Mouse (Mus musculus): ENCODE data around the gene Cd3d. TPM values are rescaled to one million over a fixed set of nuclear protein-coding genes. Genes with fewer than 3 reads are reported as not detected.

Cd3d gene
- polyA plus RNA-seq, 1 experiment from 2014 or later, result not detected

DNA sequence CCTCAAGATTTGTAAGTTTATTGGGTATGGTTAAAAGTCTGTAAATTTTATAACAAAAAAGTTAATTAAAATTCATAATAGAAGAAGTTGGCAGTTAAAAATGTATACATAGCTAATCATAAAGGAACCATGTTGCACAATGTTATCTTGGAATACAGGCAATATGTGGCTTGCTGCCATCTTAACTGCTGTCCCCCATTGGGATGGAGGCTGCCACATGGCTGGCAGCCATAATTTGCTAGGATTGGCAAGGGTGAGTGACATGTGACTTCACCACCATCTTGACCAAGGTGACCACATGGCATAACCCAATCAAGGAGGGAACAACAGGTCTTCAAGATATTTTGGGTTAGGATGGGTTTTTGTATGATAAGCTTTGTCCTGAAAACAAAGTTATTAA, 10.7 kb downstream of the Cd3d start:
- Histone ChIP-seq H3K4me3 (replicated peaks) (no peak overlapping the region), H3K4me1 (replicated peaks) (no peaks in the 10 kb centered on the region), H3K27ac (no peak overlapping the region), H3K4me2 (no peak overlapping the region), H3K36me3 (no peaks in the 10 kb centered on the region), H3K9me3 (no peaks in the 10 kb centered on the region), H3K27me3 (no peaks in the 10 kb centered on the region), H3K9ac (replicated peaks) (no peak overlapping the region)
- ATAC-seq (ENCODE audit: insufficient number of reproducible peaks, insufficient read depth, low FRiP score, low TSS enrichment, low read depth), result no peak

GRCm38 (mm10) chr9:44993268-44993667, 11.7 kb downstream of the Cd3d start:
- WGBS, result 93% methylated on average over 2 of the region's 2 CpGs
- H3K27ac ChIP-seq, result no peak overlapping the region
- no peaks in the 10 kb centered on the region for H3K9me3 ChIP-seq
- no peaks in the 10 kb centered on the region for H3K36me3 ChIP-seq
- no peaks in the 10 kb centered on the region for H3K27me3 ChIP-seq
- H3K4me2 ChIP-seq, result no peak overlapping the region
- no peak for ATAC-seq (ENCODE audit: insufficient number of reproducible peaks, insufficient read depth, low FRiP score, low TSS enrichment, low read depth)
- no peak overlapping the region for H3K4me3 ChIP-seq (replicated peaks)
- H3K4me1 ChIP-seq (replicated peaks), result no peaks in the 10 kb centered on the region
- no peak overlapping the region for H3K9ac ChIP-seq (replicated peaks)

DNA sequence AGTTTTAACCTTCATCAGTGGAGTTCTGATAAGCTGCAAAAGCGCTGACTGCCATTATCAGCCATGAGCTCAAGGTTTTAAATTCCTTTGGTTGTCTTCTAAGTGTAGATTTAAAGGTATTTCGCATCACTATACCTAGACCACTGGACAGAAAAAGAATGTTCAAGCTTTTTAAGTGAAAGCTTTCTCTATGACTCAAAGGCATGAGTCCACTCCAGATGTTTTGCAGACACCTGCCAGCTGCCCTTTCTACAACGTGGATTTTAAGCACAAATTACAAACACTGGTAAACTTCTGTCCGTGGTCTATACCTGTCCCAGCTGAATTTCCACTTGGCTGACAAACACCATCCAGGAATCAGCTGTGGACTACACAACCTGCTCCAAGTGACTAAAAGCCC, 13.4 kb downstream of the Cd3d start:
- no peaks in the 10 kb centered on the region for H3K4me1 ChIP-seq (replicated peaks)
- H3K4me2 ChIP-seq, result no peak overlapping the region
- no peak overlapping the region for H3K4me3 ChIP-seq (replicated peaks)
- no peaks in the 10 kb centered on the region for H3K9me3 ChIP-seq
- H3K27ac ChIP-seq, result no peak overlapping the region
- 76% methylated on average over 4 of the region's 4 CpGs for WGBS
- no peak overlapping the region for H3K9ac ChIP-seq (replicated peaks)
- H3K36me3 ChIP-seq, result no peaks in the 10 kb centered on the region
- ATAC-seq (ENCODE audit: insufficient number of reproducible peaks, insufficient read depth, low FRiP score, low TSS enrichment, low read depth), result no peak
- H3K27me3 ChIP-seq, result 0 out of 2 replicates have a peak, but pooled peaks cover 2% of the 10 kb centered on the region

- H3K4me1 ChIP-seq (replicated peaks), result no peaks in the 10 kb centered on the region
- H3K9me3 ChIP-seq, result no peaks in the 10 kb centered on the region
- H3K4me3 ChIP-seq (replicated peaks), result no peak overlapping the region
- H3K9ac ChIP-seq (replicated peaks), result no peak overlapping the region
- ATAC-seq (ENCODE audit: insufficient number of reproducible peaks, insufficient read depth, low FRiP score, low TSS enrichment, low read depth), result no peak
- H3K27ac ChIP-seq, result no peak overlapping the region
- H3K4me2 ChIP-seq, result no peak overlapping the region
- H3K27me3 ChIP-seq, result peaks cover 2% of the 10 kb centered on the region; the same call in 1 of the 2 replicates
- WGBS, result 94% methylated on average over 7 of the region's 7 CpGs
- no peaks in the 10 kb centered on the region for H3K36me3 ChIP-seq
Observed at GRCm38 (mm10) chr9:44996590-44996989, 15.0 kb downstream of the Cd3d start.

- H3K36me3 ChIP-seq, result no peaks in the 10 kb centered on the region
- H3K4me2 ChIP-seq, result no peak overlapping the region
- H3K27ac ChIP-seq, result no peak overlapping the region
- H3K4me1 ChIP-seq (replicated peaks), result no peaks in the 10 kb centered on the region
- no peak overlapping the region for H3K9ac ChIP-seq (replicated peaks)
- WGBS, result 70% methylated on average over 11 of the region's 11 CpGs
- H3K27me3 ChIP-seq, result peaks cover 2% of the 10 kb centered on the region; the same call in 1 of the 2 replicates
- no peak overlapping the region for H3K4me3 ChIP-seq (replicated peaks)
- no peak for ATAC-seq (ENCODE audit: insufficient number of reproducible peaks, insufficient read depth, low FRiP score, low TSS enrichment, low read depth)
- no peaks in the 10 kb centered on the region for H3K9me3 ChIP-seq
Observed at GRCm38 (mm10) chr9:44998138-44998537, 16.6 kb downstream of the Cd3d start.

GRCm38 (mm10) chr9:44999171-44999570, 17.6 kb downstream of the Cd3d start:
- Histone ChIP-seq H3K4me2 (no peak overlapping the region), H3K27me3 (peaks cover 2% of the 10 kb centered on the region; the same call in 1 of the 2 replicates), H3K27ac (no peak overlapping the region), H3K9me3 (no peaks in the 10 kb centered on the region), H3K9ac (replicated peaks) (no peak overlapping the region), H3K4me1 (replicated peaks) (0 out of 2 replicates have a peak, but pooled peaks cover 2% of the 10 kb centered on the region), H3K4me3 (replicated peaks) (no peak overlapping the region), H3K36me3 (no peaks in the 10 kb centered on the region)
- WGBS, result 66% methylated on average over 6 of the region's 6 CpGs
- ATAC-seq (ENCODE audit: insufficient number of reproducible peaks, insufficient read depth, low FRiP score, low TSS enrichment, low read depth), result no peak

GRCm38 (mm10) chr9:44999776-45000175, 18.2 kb downstream of the Cd3d start:
- Histone ChIP-seq H3K36me3 (no peaks in the 10 kb centered on the region), H3K27me3 (peaks cover 2% of the 10 kb centered on the region; the same call in 1 of the 2 replicates), H3K9me3 (no peaks in the 10 kb centered on the region), H3K27ac (no peak overlapping the region), H3K9ac (replicated peaks) (no peak overlapping the region), H3K4me1 (replicated peaks) (0 out of 2 replicates have a peak, but pooled peaks cover 2% of the 10 kb centered on the region), H3K4me2 (no peak overlapping the region), H3K4me3 (replicated peaks) (no peak overlapping the region)
- 71% methylated on average over 5 of the region's 5 CpGs for WGBS
- ATAC-seq (ENCODE audit: insufficient number of reproducible peaks, insufficient read depth, low FRiP score, low TSS enrichment, low read depth), result no peak

- Histone ChIP-seq H3K9me3 (no peaks in the 10 kb centered on the region), H3K4me2 (no peak overlapping the region), H3K27ac (no peak overlapping the region), H3K36me3 (no peaks in the 10 kb centered on the region), H3K27me3 (peaks cover 2% of the 10 kb centered on the region; the same call in 1 of the 2 replicates), H3K9ac (replicated peaks) (no peak overlapping the region), H3K4me3 (replicated peaks) (no peak overlapping the region), H3K4me1 (replicated peaks) (0 out of 2 replicates have a peak, but pooled peaks cover 2% of the 10 kb centered on the region)
- ATAC-seq (ENCODE audit: insufficient number of reproducible peaks, insufficient read depth, low FRiP score, low TSS enrichment, low read depth), result peak; percentile 75; the same call in 1 of the 2 replicates
- 72% methylated on average over 3 of the region's 3 CpGs for WGBS
Observed at GRCm38 (mm10) chr9:45000249-45000648, 18.7 kb downstream of the Cd3d start.

- Histone ChIP-seq H3K9ac (replicated peaks) (no peak overlapping the region), H3K27ac (no peak overlapping the region), H3K36me3 (no peaks in the 10 kb centered on the region), H3K4me3 (replicated peaks) (no peak overlapping the region), H3K4me2 (no peak overlapping the region), H3K27me3 (peaks cover 19% of the 10 kb centered on the region), H3K4me1 (replicated peaks) (0 out of 2 replicates have a peak, but pooled peaks cover 2% of the 10 kb centered on the region), H3K9me3 (no peaks in the 10 kb centered on the region)
- 81% methylated on average over 12 of the region's 12 CpGs for WGBS
- no peak for ATAC-seq (ENCODE audit: insufficient number of reproducible peaks, insufficient read depth, low FRiP score, low TSS enrichment, low read depth)
Observed at GRCm38 (mm10) chr9:45007404-45007803, 25.8 kb downstream of the Cd3d start.

- no peak for ATAC-seq (ENCODE audit: insufficient number of reproducible peaks, insufficient read depth, low FRiP score, low TSS enrichment, low read depth)
- 78% methylated on average over 4 of the region's 4 CpGs for WGBS
- Histone ChIP-seq H3K4me1 (replicated peaks) (0 out of 2 replicates have a peak, but pooled peaks cover 2% of the 10 kb centered on the region), H3K36me3 (no peaks in the 10 kb centered on the region), H3K4me3 (replicated peaks) (no peak overlapping the region), H3K27ac (no peak overlapping the region), H3K9ac (replicated peaks) (no peak overlapping the region), H3K27me3 (peaks cover 19% of the 10 kb centered on the region), H3K4me2 (no peak overlapping the region), H3K9me3 (no peaks in the 10 kb centered on the region)
Observed at GRCm38 (mm10) chr9:45008342-45008741, 26.8 kb downstream of the Cd3d start.

- Histone ChIP-seq H3K36me3 (no peaks in the 10 kb centered on the region), H3K27me3 (peaks cover 19% of the 10 kb centered on the region), H3K4me3 (replicated peaks) (no peak within 1 kb of the TSS), H3K27ac (no peak within 1 kb of the TSS), H3K4me1 (replicated peaks) (no peaks in the 10 kb centered on the region), H3K9me3 (no peaks in the 10 kb centered on the region), H3K9ac (replicated peaks) (no peak within 1 kb of the TSS), H3K4me2 (no peak within 1 kb of the TSS)
- 85% methylated on average over 19 of the region's 19 CpGs for WGBS
- no peak for ATAC-seq (ENCODE audit: insufficient number of reproducible peaks, insufficient read depth, low FRiP score, low TSS enrichment, low read depth)
Observed at GRCm38 (mm10) chr9:45009180-45010078, 27.8 kb downstream of the Cd3d start, which contains the start of gene Cd3e. TSS of gene Cd3e (minus strand) at chr9:45009627.
